Mouse (Mus musculus) colon, adult 2 months (tissue): Measurements from ENCODE around the gene Adcy1. TPM values are rescaled to one million over a fixed set of nuclear protein-coding genes. Genes with fewer than 3 reads are reported as not detected.

Experiments used
- polyA plus RNA-seq: library from polyadenylated mRNA; depleted of rRNA; stranded (reverse); fragments of >200 nt; gene quantifications from 2 replicates; pipeline ENCODE4 v1.2.3, GENCODE M21; 2012; rRNA removed

Gene Adcy1
- polyA plus RNA-seq, result 0.65 and 0.70 TPM in 2 replicates

DNA sequence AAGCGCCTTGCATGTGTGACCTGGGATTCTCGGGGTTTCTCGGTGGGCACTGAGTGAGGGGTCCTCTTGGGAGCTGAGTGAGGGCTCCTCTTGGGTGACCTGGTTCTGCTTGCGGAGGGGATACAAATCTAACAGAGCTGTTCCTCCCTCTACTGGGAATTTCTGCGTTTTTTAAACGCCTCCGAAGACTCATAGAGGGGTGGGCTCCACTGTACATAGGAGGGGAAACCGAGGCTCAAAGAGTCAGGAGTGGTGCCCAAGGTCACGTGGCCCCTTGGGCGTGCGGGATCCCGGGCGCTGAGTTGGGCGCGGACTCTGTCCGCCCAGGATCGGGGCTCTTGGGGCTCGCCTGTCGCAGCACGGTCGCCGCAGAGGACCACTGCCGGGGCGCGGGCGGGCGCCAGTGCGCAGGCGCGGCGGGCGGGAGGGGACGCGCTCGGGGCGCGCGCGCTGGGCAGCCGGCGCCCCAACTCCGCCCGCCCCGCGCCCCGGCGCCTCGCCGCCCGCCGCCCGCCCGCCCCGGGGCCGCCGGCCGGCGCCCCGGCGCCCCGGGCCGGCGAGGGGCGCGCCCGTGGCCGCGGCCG lies at the start of gene Adcy1:
Gene Adcy1, plus strand, starts transcription at position 489 of the 584 bp plus-strand sequence.

DNA sequence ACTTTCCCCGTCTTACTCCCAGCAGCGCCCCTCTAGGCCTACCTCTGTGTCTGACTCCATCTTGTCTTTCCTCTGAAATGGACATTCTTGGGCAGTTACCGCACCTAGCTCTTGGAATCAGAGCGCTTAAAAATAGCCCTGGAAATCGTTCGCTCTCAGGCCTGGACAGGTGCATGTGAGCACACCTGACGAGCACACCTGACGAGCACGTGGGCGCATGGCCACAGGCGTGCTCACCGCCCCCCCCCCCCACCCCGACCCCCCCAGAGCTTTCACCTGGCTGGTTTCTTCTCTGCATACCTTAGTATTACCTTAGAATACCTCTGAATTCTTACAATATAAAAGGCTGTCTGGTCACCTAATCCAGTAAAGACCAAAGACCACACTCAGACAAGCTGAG lies 125.2 kb downstream of the Adcy1 start, which contains the start of gene Gm11985:
Gene Gm11985, minus strand, starts transcription at position 101 of the 400 bp plus-strand sequence.

GRCm38 (mm10) chr11:7197491-7197941 lies 134.2 kb downstream of the Adcy1 start, which contains the start of gene Igfbp1:
TSS of gene Igfbp1 (plus strand) at chr11:7197782.

DNA sequence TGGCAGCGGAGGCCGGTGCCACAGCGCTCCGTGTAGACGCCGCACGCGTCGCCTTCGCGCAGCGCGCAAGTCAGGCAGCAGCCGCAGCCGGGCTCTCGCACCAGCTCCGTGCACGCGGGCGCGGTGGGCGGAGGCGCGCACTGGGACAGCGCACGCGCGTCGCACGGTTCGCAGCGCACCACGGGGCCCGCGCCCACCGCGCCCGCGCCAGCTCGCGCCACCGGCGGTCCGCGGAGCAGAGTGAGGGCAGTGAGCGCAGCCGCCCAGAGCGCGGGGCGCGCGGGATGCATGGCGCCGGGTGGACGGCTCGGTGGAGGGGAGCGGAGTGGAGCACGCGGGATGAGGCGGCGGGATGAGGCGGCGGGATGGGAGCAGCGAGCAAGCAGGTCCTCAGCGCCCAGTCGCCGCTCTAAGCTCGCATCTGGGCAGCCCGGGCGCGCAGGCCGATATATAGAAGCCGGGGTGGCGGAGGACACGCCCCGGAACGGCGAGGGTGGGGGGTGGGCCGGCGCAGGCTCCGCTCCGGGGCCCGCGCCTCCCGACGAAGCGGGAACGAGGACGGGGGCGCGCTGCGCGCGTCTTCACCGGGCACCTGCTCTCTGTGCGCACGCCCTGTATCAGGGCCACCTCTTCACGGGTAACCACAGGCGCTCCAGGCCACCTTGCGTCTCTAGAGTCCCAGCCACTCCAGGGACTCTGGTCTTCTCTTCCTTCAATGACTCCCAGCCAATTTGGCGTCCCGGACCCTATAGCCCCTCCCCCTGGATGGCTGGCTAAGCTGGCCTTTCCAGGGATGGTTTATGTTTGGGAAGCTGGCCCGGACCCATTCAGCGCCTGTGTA lies 150.4 kb downstream of the Adcy1 start, which contains the start of gene Igfbp3:
Gene Igfbp3, minus strand, starts transcription at position 423 of the 841 bp plus-strand sequence.

Other genes starting within 250 kb of the Adcy1 start
- gene Gm11983, start 225.8 kb upstream of the Adcy1 start, polyA plus RNA-seq, result not detected in 2 replicates
- gene Gm11985, start 125.1 kb downstream of the Adcy1 start, polyA plus RNA-seq, result not detected in 2 replicates
- gene Igfbp1, start 134.3 kb downstream of the Adcy1 start, polyA plus RNA-seq, result not detected in 2 replicates
- 81.3 and 97.9 TPM in 2 replicates for gene Igfbp3, start 150.4 kb downstream of the Adcy1 start, polyA plus RNA-seq